Mouse (Mus musculus) cortical plate, adult 2 months (tissue): ENCODE data around the gene Il1a. TPM values are rescaled to one million over a fixed set of nuclear protein-coding genes. Genes with fewer than 3 reads are reported as not detected.

Source experiments
- H3K27ac ChIP-seq: fragments of 200-500 bp; 2 replicates; pipeline ENCODE4 v1.5.1; 2012; ENCODE audit warnings: low read length, control low read depth, inconsistent platforms; ENCODE audit not compliant: insufficient read depth
- H3K4me1 ChIP-seq: fragments of 200-500 bp; 2 replicates; pipeline ENCODE4 v1.6.1; 2011; ENCODE audit warnings: low read length; ENCODE audit not compliant: control insufficient read depth, insufficient read depth
- H3K4me3 ChIP-seq: fragments of 200-500 bp; 2 replicates; pipeline ENCODE4 v1.5.1; 2011; ENCODE audit warnings: mild to moderate bottlenecking, low read length, control low read depth; ENCODE audit not compliant: insufficient read depth
- CTCF ChIP-seq: fragments of 200-500 bp; IDR thresholded peaks from 2 replicates; pipeline ENCODE4 v1.5.1; 2011; ENCODE audit warnings: mild to moderate bottlenecking, control low read depth, low read length; ENCODE audit not compliant: insufficient read depth; ENCODE audit errors: extremely low read depth
- POLR2A ChIP-seq: fragments of 200-500 bp; IDR thresholded peaks from 2 replicates; pipeline ENCODE4 v1.6.1; 2011; ENCODE audit warnings: mild to moderate bottlenecking, low read length, control low read depth; ENCODE audit not compliant: insufficient read depth; ENCODE audit errors: extremely low read depth
- polyA plus RNA-seq: library from polyadenylated mRNA; depleted of rRNA; stranded (reverse); fragments of >200 nt; gene quantifications from 2 replicates; pipeline ENCODE4 v1.2.3, GENCODE M21; 2012

Gene Il1a
- polyA plus RNA-seq, 1 experiment = 1.4 TPM

GRCm38 (mm10) chr2:129267738-129268137, 42.0 kb downstream of the Il1a start:
- H3K4me1 ChIP-seq = no peaks in the 10 kb centered on the region
- no peak overlapping the region for H3K27ac ChIP-seq
- TF ChIP-seq POLR2A (no peak), CTCF (no peak)
- no peak overlapping the region for H3K4me3 ChIP-seq

GRCm38 (mm10) chr2:129265316-129265715, 44.5 kb downstream of the Il1a start:
- Histone ChIP-seq H3K4me3 (no peak overlapping the region), H3K27ac (no peak overlapping the region), H3K4me1 (no peaks in the 10 kb centered on the region)
- TF ChIP-seq CTCF (no peak), POLR2A (no peak)

GRCm38 (mm10) chr2:129263073-129263472, 46.7 kb downstream of the Il1a start:
- peaks cover 2% of the 10 kb centered on the region; the same call in 1 of the 2 replicates for H3K4me1 ChIP-seq
- H3K4me3 ChIP-seq = no peak overlapping the region
- TF ChIP-seq CTCF (no peak), POLR2A (no peak)
- no peak overlapping the region for H3K27ac ChIP-seq

- Histone ChIP-seq H3K4me3 (no peak overlapping the region), H3K27ac (no peak overlapping the region), H3K4me1 (peaks cover 2% of the 10 kb centered on the region; the same call in 1 of the 2 replicates)
- TF ChIP-seq POLR2A (no peak), CTCF (no peak)
Measured at GRCm38 (mm10) chr2:129261151-129261794, 48.5 kb downstream of the Il1a start.

GRCm38 (mm10) chr2:129260646-129261045, 49.1 kb downstream of the Il1a start:
- Histone ChIP-seq H3K27ac (no peak overlapping the region), H3K4me1 (peaks cover 2% of the 10 kb centered on the region; the same call in 1 of the 2 replicates), H3K4me3 (no peak overlapping the region)
- TF ChIP-seq POLR2A (no peak), CTCF (no peak)

- Histone ChIP-seq H3K4me1 (peaks cover 2% of the 10 kb centered on the region; the same call in 1 of the 2 replicates), H3K4me3 (no peak overlapping the region), H3K27ac (no peak overlapping the region)
- TF ChIP-seq CTCF (peak; percentile 94), POLR2A (no peak)
Measured at GRCm38 (mm10) chr2:129258475-129259211, 51.1 kb downstream of the Il1a start.

- Histone ChIP-seq H3K4me3 (no peak overlapping the region), H3K27ac (no peak overlapping the region), H3K4me1 (peaks cover 2% of the 10 kb centered on the region; the same call in 1 of the 2 replicates)
- TF ChIP-seq CTCF (no peak), POLR2A (no peak)
Measured at GRCm38 (mm10) chr2:129258056-129258455, 51.7 kb downstream of the Il1a start.

GRCm38 (mm10) chr2:129256006-129256405, 53.8 kb downstream of the Il1a start:
- Histone ChIP-seq H3K4me3 (no peak overlapping the region), H3K27ac (no peak overlapping the region), H3K4me1 (peaks cover 2% of the 10 kb centered on the region; the same call in 1 of the 2 replicates)
- TF ChIP-seq CTCF = no peak
- no peak for TF ChIP-seq POLR2A

- H3K4me1 ChIP-seq = peaks cover 2% of the 10 kb centered on the region; the same call in 1 of the 2 replicates
- H3K4me3 ChIP-seq = no peak overlapping the region
- no peak overlapping the region for H3K27ac ChIP-seq
- no peak for TF ChIP-seq POLR2A
- TF ChIP-seq CTCF = no peak
Measured at GRCm38 (mm10) chr2:129254076-129254475, 55.7 kb downstream of the Il1a start.

GRCm38 (mm10) chr2:129253631-129253970, 56.2 kb downstream of the Il1a start:
- H3K4me1 ChIP-seq = peaks cover 2% of the 10 kb centered on the region; the same call in 1 of the 2 replicates
- TF ChIP-seq CTCF = no peak
- TF ChIP-seq POLR2A = no peak
- H3K27ac ChIP-seq = no peak overlapping the region
- no peak overlapping the region for H3K4me3 ChIP-seq
